Mouse (Mus musculus) lung, embryonic 16.5 days (tissue): ENCODE results near the gene Bach2. TPM values are rescaled to one million over a fixed set of nuclear protein-coding genes. Genes with fewer than 3 reads are reported as not detected.

Experiments
- ATAC-seq: fragments of 200-750 bp; cut with Nextera tagmentation; 2 replicates; pipeline ENCODE4 v1.8.0; 2017; ENCODE audit warnings: low read depth, mild to moderate bottlenecking, moderate library complexity
- H3K27ac ChIP-seq: fragments of 300-500 bp; sonication (generic); 2 replicates; pipeline ENCODE4 v1.5.1; 2014; ENCODE audit warnings: mild to moderate bottlenecking, control low read depth, low read length
- H3K27me3 ChIP-seq: fragments of 300-500 bp; sonication (generic); 2 replicates; pipeline ENCODE4 v1.6.1; 2014; ENCODE audit warnings: low read depth, low read length, mixed read lengths; ENCODE audit not compliant: control insufficient read depth, insufficient read depth
- H3K36me3 ChIP-seq: fragments of 300-500 bp; sonication (generic); 2 replicates; pipeline ENCODE4 v1.6.1; 2014; ENCODE audit warnings: low read length; ENCODE audit not compliant: control insufficient read depth, insufficient read depth
- H3K4me1 ChIP-seq: fragments of 300-500 bp; sonication (generic); replicated peaks from 2 replicates; pipeline ENCODE4 v1.6.1; 2014; ENCODE audit warnings: low read length, mixed read lengths; ENCODE audit not compliant: control insufficient read depth, insufficient read depth
- H3K4me2 ChIP-seq: fragments of 300-500 bp; sonication (generic); 2 replicates; pipeline ENCODE4 v1.6.1; 2014; ENCODE audit warnings: low read depth, low read length, control low read depth
- H3K4me3 ChIP-seq: fragments of 300-500 bp; sonication (generic); 2 replicates; pipeline ENCODE4 v1.5.1; 2014; ENCODE audit warnings: mild to moderate bottlenecking, low read length, control low read depth
- H3K9ac ChIP-seq: fragments of 300-500 bp; sonication (generic); 2 replicates; pipeline ENCODE4 v1.6.1; 2014; ENCODE audit warnings: low read length, control low read depth
- H3K9me3 ChIP-seq: fragments of 300-500 bp; sonication (generic); 2 replicates; pipeline ENCODE4 v1.6.1; 2016; ENCODE audit warnings: low read length; ENCODE audit not compliant: control insufficient read depth
- WGBS: fragments of 180-500 bp; shearing (Covaris S2); extraction: QIAGEN DNeasy Blood & Tissue Kit; methylation state at CpG from one replicate; pipeline ENCODE4 v1.1.7; 2014; 5-methylcytosine and 5-hydroxymethylcytosine counted together
- polyA plus RNA-seq: library from polyadenylated mRNA; unstranded; fragments of >200 nt; fragmentation: Nextera tagmentation; extraction: Ambion mirVana; gene quantifications from 2 replicates; pipeline ENCODE4 v1.2.1, GENCODE M21; 2015

Bach2 gene
- polyA plus RNA-seq, 1 experiment from 2014 or later, result 6.7 TPM

- Histone ChIP-seq H3K27me3 (no peaks in the 10 kb centered on the region), H3K9me3 (no peaks in the 10 kb centered on the region; the same call in 1 of the 2 replicates), H3K27ac (no peak overlapping the region), H3K4me3 (no peak overlapping the region), H3K9ac (no peak overlapping the region), H3K36me3 (no peaks in the 10 kb centered on the region), H3K4me1 (no peaks in the 10 kb centered on the region; the same call in 1 of the 2 replicates), H3K4me2 (no peak overlapping the region)
- WGBS, result 77% methylated on average over 7 of the region's 7 CpGs
- no peak for ATAC-seq
These were observed 223.4 kb downstream of the Bach2 start for GRCm38 (mm10) chr4:32461986-32462385.

- no peak overlapping the region for H3K27ac ChIP-seq
- H3K9me3 ChIP-seq, result no peaks in the 10 kb centered on the region
- no peak overlapping the region for H3K9ac ChIP-seq
- H3K4me3 ChIP-seq, result no peak overlapping the region
- H3K36me3 ChIP-seq, result no peaks in the 10 kb centered on the region
- H3K4me1 ChIP-seq, result no peaks in the 10 kb centered on the region; the same call in 1 of the 2 replicates
- ATAC-seq, result no peak
- H3K27me3 ChIP-seq, result no peaks in the 10 kb centered on the region
- no peak overlapping the region for H3K4me2 ChIP-seq
- 70% methylated on average over 6 of the region's 6 CpGs for WGBS
These were observed 224.5 kb downstream of the Bach2 start for GRCm38 (mm10) chr4:32463065-32463464.

- Histone ChIP-seq H3K9ac (no peak overlapping the region), H3K27me3 (no peaks in the 10 kb centered on the region), H3K9me3 (0 out of 2 replicates have a peak, but pooled peaks cover 2% of the 10 kb centered on the region), H3K36me3 (no peaks in the 10 kb centered on the region), H3K27ac (no peak overlapping the region), H3K4me3 (no peak overlapping the region), H3K4me1 (no peaks in the 10 kb centered on the region; the same call in 1 of the 2 replicates), H3K4me2 (no peak overlapping the region)
- 66% methylated on average over 6 of the region's 6 CpGs for WGBS
- ATAC-seq, result no peak
These were observed 225.9 kb downstream of the Bach2 start for GRCm38 (mm10) chr4:32464540-32464939.

- 59% methylated on average over 8 of the region's 8 CpGs for WGBS
- H3K27ac ChIP-seq, result no peak overlapping the region
- 0 out of 2 replicates have a peak, but pooled peaks cover 3% of the 10 kb centered on the region for H3K9me3 ChIP-seq
- no peaks in the 10 kb centered on the region for H3K27me3 ChIP-seq
- no peak for ATAC-seq
- no peaks in the 10 kb centered on the region for H3K36me3 ChIP-seq
- no peaks in the 10 kb centered on the region; the same call in 1 of the 2 replicates for H3K4me1 ChIP-seq
- no peak overlapping the region for H3K9ac ChIP-seq
- no peak overlapping the region for H3K4me3 ChIP-seq
- no peak overlapping the region for H3K4me2 ChIP-seq
These were observed 227.4 kb downstream of the Bach2 start for GRCm38 (mm10) chr4:32466031-32466430.

- no peaks in the 10 kb centered on the region for H3K27me3 ChIP-seq
- WGBS, result 71% methylated on average over 6 of the region's 6 CpGs
These were observed 239.5 kb downstream of the Bach2 start for GRCm38 (mm10) chr4:32477977-32478660.

GRCm38 (mm10) chr4:32479231-32479630 is 240.6 kb downstream of the Bach2 start:
- no peak overlapping the region for H3K4me2 ChIP-seq
- H3K4me3 ChIP-seq, result no peak overlapping the region
- H3K27ac ChIP-seq, result no peak overlapping the region
- no peaks in the 10 kb centered on the region for H3K27me3 ChIP-seq
- no peaks in the 10 kb centered on the region; the same call in 1 of the 2 replicates for H3K4me1 ChIP-seq
- H3K9me3 ChIP-seq, result no peaks in the 10 kb centered on the region
- H3K36me3 ChIP-seq, result no peaks in the 10 kb centered on the region
- no peak for ATAC-seq
- no peak overlapping the region for H3K9ac ChIP-seq
- 31% methylated on average over 3 of the region's 3 CpGs for WGBS

More at GRCm38 (mm10) chr4:32477977-32478660, 239.5 kb downstream of the Bach2 start:
- Histone ChIP-seq H3K9me3 (no peaks in the 10 kb centered on the region), H3K36me3 (no peaks in the 10 kb centered on the region), H3K9ac (no peak overlapping the region), H3K4me1 (no peaks in the 10 kb centered on the region; the same call in 1 of the 2 replicates), H3K4me2 (no peak overlapping the region), H3K4me3 (no peak overlapping the region), H3K27ac (no peak overlapping the region)
- ATAC-seq, result no peak

GRCm38 (mm10) chr4:32479801-32480700 is 241.4 kb downstream of the Bach2 start:
- Histone ChIP-seq H3K27ac (no peak overlapping the region), H3K4me1 (no peaks in the 10 kb centered on the region; the same call in 1 of the 2 replicates), H3K4me3 (no peak overlapping the region), H3K36me3 (no peaks in the 10 kb centered on the region), H3K27me3 (no peaks in the 10 kb centered on the region), H3K4me2 (no peak overlapping the region), H3K9me3 (no peaks in the 10 kb centered on the region), H3K9ac (no peak overlapping the region)
- 74% methylated on average over 16 of the region's 16 CpGs for WGBS
- ATAC-seq, result no peak

GRCm38 (mm10) chr4:32481366-32482055 is 242.9 kb downstream of the Bach2 start:
- H3K27ac ChIP-seq, result no peak overlapping the region
- no peak overlapping the region for H3K4me3 ChIP-seq
- H3K4me2 ChIP-seq, result no peak overlapping the region
- H3K36me3 ChIP-seq, result no peaks in the 10 kb centered on the region
- no peak for ATAC-seq
- H3K27me3 ChIP-seq, result no peaks in the 10 kb centered on the region
- H3K9ac ChIP-seq, result no peak overlapping the region
- 31% methylated on average over 18 of the region's 18 CpGs for WGBS
- no peaks in the 10 kb centered on the region for H3K9me3 ChIP-seq
- peaks cover 8% of the 10 kb centered on the region for H3K4me1 ChIP-seq

- H3K27me3 ChIP-seq, result no peaks in the 10 kb centered on the region
- no peaks in the 10 kb centered on the region for H3K36me3 ChIP-seq
- no peak overlapping the region for H3K27ac ChIP-seq
- 90% methylated on average over 8 of the region's 8 CpGs for WGBS
- peaks cover 13% of the 10 kb centered on the region for H3K4me1 ChIP-seq
- no peak overlapping the region for H3K4me2 ChIP-seq
- H3K9ac ChIP-seq, result no peak overlapping the region
- no peak for ATAC-seq
- H3K4me3 ChIP-seq, result no peak overlapping the region
- H3K9me3 ChIP-seq, result no peaks in the 10 kb centered on the region
These were observed 243.5 kb downstream of the Bach2 start for GRCm38 (mm10) chr4:32482138-32482537.
